Mouse (Mus musculus) cerebellum, adult (tissue): ENCODE measurements around the gene E2f7.
"Not testable (repeated sequence)": the region's sequence is repeated elsewhere in the genome, so short reads cannot be mapped to it uniquely, and the experiment has no call there.

Source experiments
- ATAC-seq: cut with Nextera tagmentation; 2 replicates; pipeline ENCODE4 v1.9.2; 2017; ENCODE audit warnings: mild to moderate bottlenecking, moderate library complexity, mixed read lengths; ENCODE audit not compliant: insufficient number of reproducible peaks, low FRiP score, low TSS enrichment

E2f7 gene

GRCm38 (mm10) chr10:110744686-110745639 is at the start of gene E2f7:
E2f7 (plus strand) TSS chr10:110745439.
- peak; percentile 95 for ATAC-seq

- ATAC-seq: no peak
These were observed 44.0 kb upstream of the E2f7 start for GRCm38 (mm10) chr10:110701276-110701675.

- ATAC-seq: no peak
These were observed 39.6 kb upstream of the E2f7 start for GRCm38 (mm10) chr10:110705672-110706071.

- no peak for ATAC-seq
These were observed 37.7 kb upstream of the E2f7 start for GRCm38 (mm10) chr10:110707390-110708113.

GRCm38 (mm10) chr10:110716887-110717286 is 28.4 kb upstream of the E2f7 start:
- no peak for ATAC-seq

GRCm38 (mm10) chr10:110726431-110726830 is 18.8 kb upstream of the E2f7 start:
- ATAC-seq: no peak

GRCm38 (mm10) chr10:110727816-110728215 is 17.4 kb upstream of the E2f7 start:
- ATAC-seq: peak; percentile 52

- ATAC-seq: peak; percentile 90
These were observed 11.9 kb upstream of the E2f7 start for GRCm38 (mm10) chr10:110733343-110733742.

- no peak for ATAC-seq
These were observed 1.5 kb upstream of the E2f7 start for GRCm38 (mm10) chr10:110743701-110744100.

GRCm38 (mm10) chr10:110744120-110744519 is 1.1 kb upstream of the E2f7 start:
- ATAC-seq: no peak

GRCm38 (mm10) chr10:110745640-110746032 is 397 bp downstream of the E2f7 start:
- ATAC-seq: no peak; the same call in 1 of the 2 replicates

GRCm38 (mm10) chr10:110749081-110749480 is 3.8 kb downstream of the E2f7 start:
- no peak for ATAC-seq

GRCm38 (mm10) chr10:110749510-110750305 is 4.5 kb downstream of the E2f7 start:
- no peak for ATAC-seq

- ATAC-seq: no peak
These were observed 7.6 kb downstream of the E2f7 start for GRCm38 (mm10) chr10:110752849-110753248.

GRCm38 (mm10) chr10:110755556-110755955 is 10.3 kb downstream of the E2f7 start:
- ATAC-seq: no peak

- no peak for ATAC-seq
These were observed 11.1 kb downstream of the E2f7 start for GRCm38 (mm10) chr10:110756271-110756793.

- ATAC-seq: not testable (repeated sequence)
These were observed 15.3 kb downstream of the E2f7 start for GRCm38 (mm10) chr10:110760552-110760951.

- ATAC-seq: peak; percentile 94
These were observed 17.1 kb downstream of the E2f7 start for GRCm38 (mm10) chr10:110762134-110762884.

- no peak for ATAC-seq
These were observed 18.2 kb downstream of the E2f7 start for GRCm38 (mm10) chr10:110763416-110763815.
